Mouse (Mus musculus): ENCODE results near the gene Ppa2.

Ppa2 gene

GRCm38 (mm10) chr3:133405636-133406035 lies 95.7 kb downstream of the Ppa2 start:
- DNase-seq = no peak

DNA sequence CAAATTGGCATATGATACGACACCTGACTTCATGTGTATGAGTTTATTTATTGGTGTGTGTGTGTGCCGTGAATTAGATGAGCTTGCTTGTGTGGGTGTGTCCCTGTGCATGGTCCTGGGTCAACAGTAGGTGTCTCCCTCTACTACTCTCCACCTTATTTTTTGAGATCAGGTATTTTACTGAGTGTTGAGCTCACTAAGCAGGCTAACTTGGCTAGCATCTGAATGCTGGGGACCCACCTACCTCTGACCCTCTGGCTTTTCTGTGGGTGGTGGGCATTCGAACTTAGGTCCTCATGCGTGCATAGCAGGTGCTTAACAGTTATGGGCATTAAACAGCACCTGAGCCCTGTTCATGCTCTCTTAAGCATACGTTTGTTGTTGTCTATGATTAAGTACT lies 96.3 kb downstream of the Ppa2 start:
- no peak for DNase-seq

DNA sequence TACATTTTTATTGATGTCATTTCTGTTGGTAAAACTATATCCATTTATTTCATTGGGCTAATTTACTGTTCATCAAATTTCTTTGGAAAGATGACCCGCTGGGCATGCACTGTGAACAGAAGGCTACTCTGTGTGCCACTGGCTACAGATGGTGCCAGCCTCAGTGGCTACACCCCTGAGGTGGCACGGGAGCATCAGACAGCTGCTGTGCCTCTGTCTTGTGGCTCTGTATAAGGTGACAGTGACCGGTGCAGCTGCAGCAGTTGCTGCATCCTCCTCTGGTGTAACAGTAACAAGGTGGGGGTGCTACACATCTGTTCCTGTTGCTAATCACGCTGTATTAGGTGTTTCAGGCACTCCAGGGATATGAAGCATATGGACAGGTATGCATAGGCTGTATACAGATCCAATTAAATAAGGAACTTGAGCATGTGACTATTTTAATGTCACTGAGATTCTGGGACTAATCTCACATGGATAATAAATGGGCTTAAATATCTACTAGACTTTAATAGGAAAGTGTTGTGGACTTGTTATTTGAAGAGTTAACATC lies 101.3 kb downstream of the Ppa2 start:
- DNase-seq = no peak

GRCm38 (mm10) chr3:133411768-133412167 lies 101.9 kb downstream of the Ppa2 start:
- DNase-seq = no peak

DNA sequence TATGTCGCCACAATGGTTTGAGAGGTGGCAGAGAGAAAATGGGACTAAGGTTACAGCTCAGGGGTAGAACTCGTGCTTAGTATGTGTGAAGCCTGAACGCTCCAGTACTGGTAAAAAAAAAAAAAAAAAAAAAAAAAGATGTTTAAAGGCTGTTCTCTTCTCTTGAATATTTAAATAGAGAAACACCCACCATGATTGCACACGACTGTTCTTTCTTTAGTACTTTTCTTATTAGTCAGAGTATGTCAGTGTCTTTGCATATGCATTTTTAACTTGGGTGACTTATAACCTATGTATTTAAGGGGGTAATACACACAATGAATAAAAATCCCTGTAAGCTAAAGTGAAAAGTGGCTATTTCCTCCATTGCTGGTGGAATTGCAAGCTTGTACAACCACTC lies 104.8 kb downstream of the Ppa2 start:
- no peak for DNase-seq

DNA sequence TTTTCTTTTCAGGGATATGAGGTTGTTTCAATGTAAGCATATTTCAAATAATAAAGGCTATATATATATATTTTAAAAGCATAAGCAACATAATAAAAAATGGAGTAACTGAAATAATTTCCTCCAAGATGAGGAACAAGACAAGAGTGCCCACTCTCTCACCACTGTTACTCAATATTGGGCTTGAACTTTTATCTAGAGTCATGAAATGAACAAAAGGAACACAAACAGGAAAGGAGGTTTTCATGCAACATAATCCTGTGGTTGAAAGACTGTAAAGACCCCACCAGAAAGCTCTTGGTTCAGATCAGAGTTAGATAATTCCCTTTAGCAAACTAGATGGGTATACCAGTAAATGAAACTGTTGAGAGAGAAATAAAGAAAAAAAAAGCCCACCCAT lies 113.2 kb downstream of the Ppa2 start:
- no peak for DNase-seq

Data from cerebellum, postnatal 25 days (tissue).